Mouse (Mus musculus) hindbrain, embryonic 16.5 days (tissue): ENCODE results near the gene Adap2. TPM values are rescaled to one million over a fixed set of nuclear protein-coding genes. Genes with fewer than 3 reads are reported as not detected.

ENCODE experiments used
- ATAC-seq: fragments of 200-750 bp; cut with Nextera tagmentation; 2 replicates; pipeline ENCODE4 v1.8.0; 2017; ENCODE audit warnings: moderate TSS enrichment, moderate library complexity
- H3K27ac ChIP-seq: fragments of 300-500 bp; sonication (generic); 2 replicates; pipeline ENCODE4 v1.5.1; 2014; ENCODE audit warnings: low read depth, mild to moderate bottlenecking, control low read depth, low read length, moderate library complexity
- H3K27me3 ChIP-seq: fragments of 300-500 bp; sonication (generic); replicated peaks from 2 replicates; pipeline ENCODE4 v1.6.1; 2014; ENCODE audit warnings: low read length; ENCODE audit not compliant: control insufficient read depth, insufficient read depth
- H3K36me3 ChIP-seq: fragments of 300-500 bp; sonication (generic); 2 replicates; pipeline ENCODE4 v1.6.1; 2014; ENCODE audit warnings: mild to moderate bottlenecking, low read length, moderate library complexity, mixed read lengths; ENCODE audit not compliant: control insufficient read depth, insufficient read depth
- H3K4me1 ChIP-seq: fragments of 300-500 bp; sonication (generic); 2 replicates; pipeline ENCODE4 v1.6.1; 2014; ENCODE audit warnings: low read depth, low read length; ENCODE audit not compliant: control insufficient read depth, insufficient read depth
- H3K4me2 ChIP-seq: fragments of 300-500 bp; sonication (generic); 2 replicates; pipeline ENCODE4 v1.6.1; 2014; ENCODE audit warnings: mild to moderate bottlenecking, low read length, control low read depth, moderate library complexity
- H3K4me3 ChIP-seq: fragments of 300-500 bp; sonication (generic); 2 replicates; pipeline ENCODE4 v1.5.1; 2014; ENCODE audit warnings: mild to moderate bottlenecking, low read length, control low read depth, moderate library complexity
- H3K9ac ChIP-seq: fragments of 300-500 bp; sonication (generic); 2 replicates; pipeline ENCODE4 v1.6.1; 2014; ENCODE audit warnings: low read depth, mild to moderate bottlenecking, control low read depth, low read length, moderate library complexity
- H3K9me3 ChIP-seq: fragments of 300-500 bp; sonication (generic); 2 replicates; pipeline ENCODE4 v1.6.1; 2014; ENCODE audit warnings: mild to moderate bottlenecking, low read length, moderate library complexity; ENCODE audit not compliant: control insufficient read depth
- WGBS: fragments of 180-500 bp; shearing (Covaris S2); extraction: QIAGEN DNeasy Blood & Tissue Kit; methylation state at CpG from one replicate; pipeline ENCODE4 v1.1.7; 2014; 5-methylcytosine and 5-hydroxymethylcytosine counted together
- polyA plus RNA-seq: library from polyadenylated mRNA; unstranded; fragments of >200 nt; fragmentation: Nextera tagmentation; extraction: Ambion mirVana; gene quantifications from 2 replicates; pipeline ENCODE4 v1.2.1, GENCODE M21; 2015

Gene Adap2
- 4.0 and 4.1 TPM in 2 replicates for polyA plus RNA-seq

GRCm38 (mm10) chr11:80153857-80154495 is at the start of gene Adap2:
Adap2 (plus strand) TSS chr11:80154105.
- WGBS: 2% methylated on average over 30 of the region's 47 CpGs
- Histone ChIP-seq H3K4me1 (peaks cover 5% of the 10 kb centered on the region; the same call in 1 of the 2 replicates), H3K4me3 (peak within 1 kb of the TSS; percentile 55), H3K9ac (peak within 1 kb of the TSS; percentile 60), H3K4me2 (peak within 1 kb of the TSS; percentile 75), H3K27me3 (peaks cover 23% of the 10 kb centered on the region), H3K9me3 (no peaks in the 10 kb centered on the region; the same call in 1 of the 2 replicates), H3K36me3 (no peaks in the 10 kb centered on the region), H3K27ac (no peak within 1 kb of the TSS)
- ATAC-seq: peak; percentile 68

- no peaks in the 10 kb centered on the region for H3K4me1 ChIP-seq
- H3K36me3 ChIP-seq: peaks cover 8% of the 10 kb centered on the region
- no peak overlapping the region for H3K27ac ChIP-seq
- WGBS: 83% methylated on average over 1 of the region's 1 CpGs
- no peak for ATAC-seq
- H3K9me3 ChIP-seq: no peaks in the 10 kb centered on the region
- H3K9ac ChIP-seq: no peak overlapping the region
- H3K4me3 ChIP-seq: no peak overlapping the region
- H3K27me3 ChIP-seq: no peaks in the 10 kb centered on the region
- no peak overlapping the region for H3K4me2 ChIP-seq
Measured at GRCm38 (mm10) chr11:80104407-80104806, 49.5 kb upstream of the Adap2 start.

- H3K36me3 ChIP-seq: peaks cover 20% of the 10 kb centered on the region
- H3K27ac ChIP-seq: no peak overlapping the region
- H3K9ac ChIP-seq: no peak overlapping the region
- no peak overlapping the region for H3K4me2 ChIP-seq
- H3K9me3 ChIP-seq: no peaks in the 10 kb centered on the region
- no peaks in the 10 kb centered on the region for H3K4me1 ChIP-seq
- no peak overlapping the region for H3K4me3 ChIP-seq
- ATAC-seq: no peak
- no peaks in the 10 kb centered on the region for H3K27me3 ChIP-seq
- 86% methylated on average over 1 of the region's 1 CpGs for WGBS
Measured at GRCm38 (mm10) chr11:80116411-80116810, 37.5 kb upstream of the Adap2 start.

GRCm38 (mm10) chr11:80132050-80132449 is 21.9 kb upstream of the Adap2 start:
- Histone ChIP-seq H3K9ac (no peak overlapping the region), H3K9me3 (no peaks in the 10 kb centered on the region), H3K27ac (no peak overlapping the region), H3K36me3 (peaks cover 11% of the 10 kb centered on the region), H3K4me1 (no peaks in the 10 kb centered on the region), H3K27me3 (no peaks in the 10 kb centered on the region), H3K4me2 (no peak overlapping the region), H3K4me3 (no peak overlapping the region)
- no peak for ATAC-seq
- WGBS: 83% methylated on average over 1 of the region's 1 CpGs

GRCm38 (mm10) chr11:80134744-80135143 is 19.2 kb upstream of the Adap2 start:
- H3K4me3 ChIP-seq: no peak overlapping the region
- no peak for ATAC-seq
- no peaks in the 10 kb centered on the region for H3K9me3 ChIP-seq
- H3K9ac ChIP-seq: no peak overlapping the region
- H3K36me3 ChIP-seq: peaks cover 11% of the 10 kb centered on the region
- H3K4me1 ChIP-seq: no peaks in the 10 kb centered on the region
- WGBS: 72% methylated on average over 4 of the region's 4 CpGs
- H3K27ac ChIP-seq: no peak overlapping the region
- no peaks in the 10 kb centered on the region for H3K27me3 ChIP-seq
- H3K4me2 ChIP-seq: no peak overlapping the region

GRCm38 (mm10) chr11:80135954-80136683 is 17.8 kb upstream of the Adap2 start:
- Histone ChIP-seq H3K36me3 (peaks cover 14% of the 10 kb centered on the region), H3K9me3 (no peaks in the 10 kb centered on the region), H3K4me3 (no peak overlapping the region), H3K4me1 (peaks cover 3% of the 10 kb centered on the region), H3K27ac (no peak overlapping the region), H3K9ac (no peak overlapping the region), H3K27me3 (no peaks in the 10 kb centered on the region), H3K4me2 (no peak overlapping the region)
- no peak for ATAC-seq
- WGBS: 85% methylated on average over 11 of the region's 11 CpGs

- Histone ChIP-seq H3K4me3 (no peak overlapping the region), H3K9ac (no peak overlapping the region), H3K36me3 (peaks cover 14% of the 10 kb centered on the region), H3K4me1 (peaks cover 4% of the 10 kb centered on the region), H3K27me3 (no peaks in the 10 kb centered on the region), H3K9me3 (no peaks in the 10 kb centered on the region), H3K4me2 (no peak overlapping the region), H3K27ac (no peak overlapping the region)
- WGBS: 88% methylated on average over 13 of the region's 13 CpGs
- no peak for ATAC-seq
Measured at GRCm38 (mm10) chr11:80136786-80137185, 17.1 kb upstream of the Adap2 start.

- Histone ChIP-seq H3K4me3 (no peak overlapping the region), H3K9me3 (no peaks in the 10 kb centered on the region), H3K4me1 (peaks cover 7% of the 10 kb centered on the region), H3K27ac (no peak overlapping the region), H3K9ac (no peak overlapping the region), H3K36me3 (peaks cover 10% of the 10 kb centered on the region; the same call in 1 of the 2 replicates), H3K27me3 (no peaks in the 10 kb centered on the region), H3K4me2 (no peak overlapping the region)
- WGBS: 92% methylated on average over 5 of the region's 5 CpGs
- no peak for ATAC-seq
Measured at GRCm38 (mm10) chr11:80137773-80138172, 16.1 kb upstream of the Adap2 start.

GRCm38 (mm10) chr11:80141825-80142521 is 11.9 kb upstream of the Adap2 start, which contains the start of gene Tefm:
Tefm (minus strand) TSS chr11:80142175.
- H3K4me3 ChIP-seq: peak within 1 kb of the TSS; percentile 58
- H3K27me3 ChIP-seq: no peaks in the 10 kb centered on the region
- WGBS: under 1% methylated on average over 40 of the region's 40 CpGs
- peak within 1 kb of the TSS; percentile 72 for H3K4me2 ChIP-seq
- peaks cover 3% of the 10 kb centered on the region; the same call in 1 of the 2 replicates for H3K36me3 ChIP-seq
- H3K4me1 ChIP-seq: peaks cover 10% of the 10 kb centered on the region
- H3K9ac ChIP-seq: peak within 1 kb of the TSS; percentile 80
- H3K27ac ChIP-seq: peak within 1 kb of the TSS; percentile 85
- no peaks in the 10 kb centered on the region for H3K9me3 ChIP-seq
- peak; percentile 97 for ATAC-seq
